Mouse (Mus musculus) fibroblast of lung, adult 2 months (primary cell): ENCODE data around the gene Tmem174.

Source experiments
- DNase-seq: peaks from one replicate; pipeline ENCODE4 v3.0.0-alpha.2; 2011; ENCODE audit warnings: low read depth

Gene Tmem174

DNA sequence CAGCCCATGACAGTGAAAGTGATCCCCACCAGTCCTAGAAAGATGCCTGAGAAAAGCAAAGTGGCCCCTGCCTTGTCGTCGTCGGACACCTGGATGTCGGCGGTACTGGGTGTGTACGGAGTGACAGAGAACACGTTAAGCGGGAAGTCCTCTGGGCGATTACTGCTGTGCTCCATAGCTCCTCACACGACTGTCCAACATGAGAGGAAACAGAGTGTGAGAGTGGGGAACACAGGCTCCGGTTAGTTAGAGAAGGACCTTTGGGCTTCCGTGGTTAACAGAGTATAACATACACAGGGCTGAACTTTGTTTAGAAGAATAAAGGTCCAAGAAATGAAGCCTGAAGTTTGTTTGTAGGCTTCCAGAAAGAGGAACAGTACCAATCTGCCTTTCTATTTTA is at the start of gene Tmem174:
Tmem174 (minus strand) TSS at position 266 of the 400 bp plus-strand sequence.
- DNase-seq: no peak

DNA sequence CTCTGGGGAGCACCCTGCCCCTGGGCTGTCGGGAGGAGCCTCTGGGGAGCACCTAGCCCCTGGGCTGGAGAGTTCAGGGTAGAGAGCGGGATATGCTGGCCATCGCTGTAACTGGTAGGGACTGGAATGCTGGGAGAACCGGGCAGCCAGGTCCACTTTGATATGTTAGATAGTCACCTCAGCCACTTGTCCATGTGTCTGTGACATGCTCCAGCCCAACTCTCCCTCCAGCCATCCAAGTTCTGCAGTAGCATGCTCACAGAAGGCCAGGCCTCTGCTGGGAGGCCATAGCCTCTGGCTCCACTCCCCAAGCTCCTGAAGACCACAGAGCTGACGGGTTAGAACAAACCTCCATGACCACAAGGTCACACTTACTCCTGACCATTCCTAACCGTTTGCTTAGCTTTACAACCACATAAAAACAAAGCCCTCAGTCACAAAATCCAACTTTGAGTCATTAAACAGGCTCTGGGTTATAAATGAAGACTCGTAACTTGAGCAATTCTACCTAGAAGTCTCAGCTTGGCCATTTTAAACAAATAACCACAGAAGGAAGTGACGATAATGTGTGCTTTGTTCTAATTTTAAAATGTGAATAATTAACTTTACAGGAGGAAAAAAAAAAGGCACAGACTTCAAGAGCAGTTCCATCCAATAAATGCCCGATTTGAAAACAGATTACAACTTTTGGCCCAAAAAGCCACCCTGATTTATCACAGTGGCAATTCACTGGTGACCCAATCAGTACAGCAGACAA is 47.1 kb upstream of the Tmem174 start:
- peak; percentile 66 for DNase-seq

DNA sequence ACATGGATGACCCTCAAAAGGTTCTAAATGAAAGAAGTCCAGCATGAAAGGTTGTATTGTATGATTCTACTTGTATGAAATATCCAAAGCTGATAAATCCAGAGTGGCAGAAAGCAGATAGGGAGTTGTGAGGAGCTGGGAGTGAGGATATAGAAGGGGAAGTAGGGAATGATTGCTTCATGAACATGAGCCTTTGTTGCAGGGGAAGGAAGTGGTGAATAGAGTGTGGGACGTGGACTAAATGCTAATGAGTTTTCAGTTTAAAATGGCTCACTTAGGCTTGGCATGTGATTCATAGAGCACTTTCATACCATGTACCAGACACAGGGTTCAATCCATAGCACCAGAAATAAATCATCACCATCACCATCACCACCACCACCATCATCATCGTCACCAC is 46.2 kb upstream of the Tmem174 start:
- DNase-seq: no peak

- DNase-seq: no peak
These were observed 43.4 kb upstream of the Tmem174 start for GRCm38 (mm10) chr13:98680470-98681060.

GRCm38 (mm10) chr13:98679631-98680041 is 42.4 kb upstream of the Tmem174 start:
- DNase-seq: peak; percentile 37

- no peak for DNase-seq
These were observed 42.0 kb upstream of the Tmem174 start for GRCm38 (mm10) chr13:98679230-98679629.

- no peak for DNase-seq
These were observed 36.7 kb upstream of the Tmem174 start for GRCm38 (mm10) chr13:98673922-98674321.

- DNase-seq: no peak
These were observed 32.1 kb upstream of the Tmem174 start for GRCm38 (mm10) chr13:98669296-98669695.

DNA sequence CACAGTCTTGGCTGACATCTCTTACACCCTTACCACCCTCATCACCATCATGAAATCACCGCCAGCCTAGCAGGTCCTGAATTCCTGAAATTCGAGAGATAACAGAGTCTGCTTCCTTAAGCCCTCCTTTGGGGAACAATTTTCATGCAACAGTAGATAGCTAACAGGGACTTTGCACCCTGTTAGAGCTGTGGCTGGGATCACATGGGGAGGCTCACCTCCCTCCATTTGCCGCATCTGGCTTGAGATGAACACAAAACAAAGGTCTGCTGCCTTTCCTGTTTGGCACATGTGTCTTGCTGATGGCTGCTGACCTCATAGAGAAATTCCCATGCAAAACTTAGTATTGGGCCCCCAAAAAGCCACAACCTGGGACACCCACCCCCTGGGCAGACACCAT is 30.1 kb upstream of the Tmem174 start:
- DNase-seq: no peak

DNA sequence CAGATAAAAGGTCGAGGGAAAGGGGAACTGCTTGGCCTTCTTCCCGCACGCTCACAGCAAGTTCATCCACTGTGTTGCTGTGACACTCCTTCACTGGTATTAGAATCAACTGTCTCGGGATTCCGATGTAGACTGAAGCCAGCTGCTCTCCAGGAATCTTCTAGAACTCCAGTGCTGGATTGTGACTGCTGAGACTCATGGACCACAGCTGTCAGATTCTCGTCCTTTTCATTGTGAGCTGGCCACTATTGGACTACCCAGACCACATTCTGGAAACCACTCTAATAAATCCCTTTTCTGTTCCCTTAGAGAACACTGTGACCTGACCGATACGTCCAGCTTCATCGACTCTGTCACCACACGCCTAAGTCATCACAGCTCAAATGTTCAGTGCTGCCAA is 28.0 kb upstream of the Tmem174 start:
- DNase-seq: no peak

GRCm38 (mm10) chr13:98662173-98662675 is 25.0 kb upstream of the Tmem174 start:
- DNase-seq: no peak

- no peak for DNase-seq
These were observed 18.8 kb upstream of the Tmem174 start for GRCm38 (mm10) chr13:98656034-98656471.

DNA sequence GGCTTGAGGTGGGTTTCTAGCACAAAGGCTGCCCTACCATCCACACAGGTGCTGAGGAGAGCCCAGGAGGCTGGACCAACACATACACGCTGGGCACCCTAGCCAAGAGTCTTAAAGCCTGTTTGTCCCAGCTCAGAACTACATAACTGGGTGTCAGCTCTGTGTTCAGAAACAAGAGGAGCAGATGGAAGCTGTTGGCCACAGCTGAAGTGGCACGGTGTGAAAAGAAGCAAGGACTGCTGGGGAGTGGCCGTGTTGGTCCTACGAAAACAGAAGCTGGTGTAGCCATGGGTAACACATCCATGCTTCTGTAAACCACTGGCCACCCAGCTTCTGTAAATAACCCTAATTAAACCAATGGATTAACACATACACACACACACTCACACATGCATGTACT is 18.1 kb upstream of the Tmem174 start:
- DNase-seq: no peak

DNA sequence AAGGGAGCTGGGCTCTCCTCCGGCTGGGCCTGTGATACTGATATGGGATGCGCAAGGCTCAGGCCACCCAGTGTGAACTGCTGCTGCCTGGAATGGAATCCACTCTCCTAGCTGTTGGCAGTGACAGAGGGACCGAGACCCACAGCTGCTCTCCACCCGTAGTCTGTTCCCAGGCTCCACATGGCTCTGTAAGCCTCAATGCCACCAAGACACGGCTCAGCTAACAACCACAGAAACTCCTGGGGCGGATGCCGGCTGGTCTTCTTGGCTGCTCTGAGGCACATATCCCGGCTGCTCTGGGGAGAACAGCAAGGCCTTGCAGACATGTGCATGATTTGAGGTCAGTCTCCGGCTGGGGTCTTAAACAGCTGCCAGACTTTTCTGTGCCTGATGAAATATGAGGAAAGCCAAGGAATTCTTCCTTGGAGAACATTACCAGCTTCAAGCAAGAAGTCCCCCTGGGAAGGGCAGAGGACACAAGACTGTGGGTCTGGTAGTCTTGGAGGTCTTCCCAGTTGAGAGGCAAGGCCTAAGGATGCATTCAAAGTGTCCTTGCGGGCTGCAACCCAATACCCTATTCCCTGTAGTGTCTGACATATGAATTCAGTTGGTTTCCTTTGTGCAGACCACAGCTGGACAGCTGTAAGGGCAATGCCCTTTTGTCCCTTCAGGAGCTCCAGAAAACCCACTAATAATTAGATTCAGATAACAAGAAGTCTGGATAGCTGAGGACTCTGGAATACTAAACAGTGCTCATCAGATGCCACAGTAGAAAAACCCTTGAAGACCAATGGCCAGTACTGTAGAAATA is 17.1 kb upstream of the Tmem174 start:
- DNase-seq: peak; percentile 56

DNA sequence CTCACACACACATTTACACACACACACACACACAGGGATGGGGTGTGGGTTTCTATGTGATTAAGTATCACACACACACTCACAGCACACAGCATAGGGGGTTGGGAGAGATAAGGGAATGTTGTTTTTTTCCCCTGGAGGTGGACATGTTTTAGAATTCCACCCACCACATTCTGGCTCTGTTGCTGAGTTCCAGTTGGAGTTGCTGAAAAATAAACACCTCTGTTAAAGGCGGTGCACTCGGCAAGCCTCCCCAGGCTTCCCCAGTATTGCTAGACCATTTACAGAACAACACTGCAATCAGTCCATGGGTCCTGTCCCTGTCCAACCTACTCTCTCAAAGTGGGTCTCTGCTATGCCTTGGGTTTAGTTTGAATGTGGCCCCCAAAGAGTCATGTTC is 15.0 kb upstream of the Tmem174 start:
- no peak for DNase-seq

DNA sequence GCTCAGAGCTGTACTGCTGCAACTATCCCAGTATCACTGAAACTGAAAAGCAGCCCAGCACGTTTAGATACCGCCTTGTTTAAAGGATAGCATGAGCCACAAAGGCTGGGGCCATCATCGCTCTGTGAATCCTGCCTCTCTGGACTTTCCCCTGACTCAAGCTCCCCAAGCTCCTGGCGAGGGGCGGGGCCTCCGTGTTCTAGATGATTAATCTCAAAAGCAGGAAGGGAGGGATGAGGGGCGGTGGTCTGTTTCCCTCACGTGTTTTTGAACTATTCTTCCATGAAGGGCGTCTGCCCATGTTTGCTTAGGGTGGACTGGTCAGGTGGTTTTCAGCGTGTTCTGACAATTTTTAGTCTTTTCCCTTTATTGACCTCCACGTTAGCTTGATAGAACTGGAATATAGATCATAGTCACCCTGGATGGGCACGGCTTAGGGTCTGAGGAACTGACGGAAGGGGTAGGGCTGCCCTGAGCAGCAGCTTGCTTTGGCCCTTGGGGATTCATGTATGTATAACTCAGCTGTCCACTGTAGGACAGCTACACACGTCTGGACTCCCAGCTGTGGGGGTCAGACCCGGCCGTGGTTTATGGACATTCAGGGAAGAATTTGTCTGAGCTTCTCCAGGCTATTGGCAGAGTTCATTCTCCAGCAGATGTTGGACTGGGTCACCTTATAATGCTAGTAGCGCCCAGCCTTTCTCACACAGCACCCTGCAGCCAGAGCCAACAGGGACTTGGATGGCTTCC is 14.2 kb upstream of the Tmem174 start:
- peak; percentile 17 for DNase-seq

- DNase-seq: no peak
These were observed 10.8 kb upstream of the Tmem174 start for GRCm38 (mm10) chr13:98647775-98648568.

- DNase-seq: no peak
These were observed 1.4 kb upstream of the Tmem174 start for GRCm38 (mm10) chr13:98638507-98639166.

GRCm38 (mm10) chr13:98636571-98636970 is 639 bp downstream of the Tmem174 start:
- no peak for DNase-seq

DNA sequence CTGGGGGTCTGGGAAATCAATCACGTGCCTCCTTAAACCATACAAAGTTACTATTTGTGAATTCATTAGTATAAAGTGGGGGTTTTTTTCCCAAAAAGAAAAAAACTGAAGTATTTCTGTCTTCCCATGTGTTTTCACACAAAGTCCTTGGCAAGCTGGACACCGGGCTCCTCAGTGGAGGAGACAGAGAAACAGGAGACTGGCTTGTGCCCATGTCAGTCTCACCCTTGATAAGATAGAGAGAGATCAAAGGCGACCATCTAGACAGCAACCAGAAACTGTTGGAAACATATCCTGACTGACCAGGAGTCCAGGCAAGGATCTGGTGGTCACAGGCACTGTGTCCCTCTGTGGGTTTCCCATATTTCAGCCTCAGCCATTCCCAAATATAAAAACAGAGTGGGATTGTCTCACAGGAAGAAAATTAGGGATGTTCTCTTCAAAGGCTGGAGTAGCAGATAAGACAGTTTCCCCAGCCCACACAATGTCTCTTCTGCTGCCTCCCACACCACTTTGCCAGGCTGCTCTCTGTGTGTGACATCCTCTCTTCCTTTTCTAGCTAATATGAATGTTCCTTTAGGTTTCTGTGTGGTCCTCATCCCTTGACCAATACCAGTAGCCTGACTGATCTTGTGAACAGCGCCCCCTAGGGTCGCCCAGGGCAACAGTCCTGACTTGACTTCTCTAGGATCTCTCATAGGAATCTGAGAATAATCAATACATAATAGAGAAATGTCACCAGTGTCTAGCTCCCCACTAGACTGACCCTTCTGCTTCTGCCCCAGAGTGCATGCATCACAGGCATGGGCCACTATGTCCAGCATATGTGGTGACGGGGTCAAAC is 3.3 kb downstream of the Tmem174 start:
- DNase-seq: no peak
